Mouse (Mus musculus) liver, embryonic 14.5 days (tissue): Measurements from ENCODE around the gene Ap1s3.

Experiments
- CTCF ChIP-seq: IDR thresholded peaks from 2 replicates; pipeline ENCODE4 v1.5.1; 2016; ENCODE audit warnings: antibody characterized with exemption, low read depth, control low read depth
- EP300 ChIP-seq: IDR thresholded peaks from 2 replicates; pipeline ENCODE4 v1.6.1; 2016; ENCODE audit warnings: antibody characterized with exemption, low read depth

DNA sequence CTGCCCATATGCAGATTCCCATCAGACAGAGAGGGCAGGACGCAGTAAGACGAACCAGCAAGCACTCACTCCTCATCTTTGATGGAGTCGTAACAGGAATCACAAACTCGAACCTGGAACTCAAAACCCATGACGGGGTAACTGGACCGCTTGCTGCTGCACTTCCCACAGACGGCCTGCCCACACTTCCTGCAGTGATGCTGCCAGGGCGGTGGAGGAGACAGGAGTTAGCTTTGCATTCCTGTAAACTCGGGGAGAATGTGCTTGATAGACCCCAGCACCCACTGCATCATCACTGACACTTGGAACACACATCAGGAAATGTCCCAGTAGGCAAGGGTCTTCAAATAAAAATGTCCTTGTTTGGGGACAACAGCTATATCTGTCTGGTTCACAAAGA is 35.6 kb upstream of the Ap1s3 start:
- TF ChIP-seq CTCF (no peak), EP300 (no peak)
